Mouse (Mus musculus): ENCODE data around the gene Gm10142. TPM values are rescaled to one million over a fixed set of nuclear protein-coding genes. Genes with fewer than 3 reads are reported as not detected.

The Gm10142 gene
- polyA plus RNA-seq (2012; rRNA removed; ENCODE audit: low replicate concordance), result not detected in 2 replicates

DNA sequence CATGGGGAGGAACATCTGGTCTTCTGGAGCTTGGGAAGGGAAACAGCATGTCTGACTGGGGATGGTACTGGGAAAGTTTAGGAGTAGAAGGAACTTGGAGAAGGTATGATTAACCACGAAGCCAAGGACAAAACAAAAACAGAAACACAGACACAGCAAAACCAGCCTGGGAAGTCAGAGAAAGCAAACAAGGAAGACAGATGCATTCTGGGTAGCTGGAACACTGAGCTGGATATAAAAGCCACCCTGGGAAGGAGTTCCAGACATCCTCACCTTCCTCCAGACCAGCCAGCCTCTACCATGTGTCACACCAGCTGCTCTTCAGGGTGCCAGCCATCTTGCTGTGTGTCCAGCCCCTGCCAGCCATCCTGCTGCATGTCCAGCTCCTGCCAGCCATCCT, at the start of gene Gm10142:
Gm10142 (plus strand) TSS at position 301 of the 400 bp plus-strand sequence.

DNA sequence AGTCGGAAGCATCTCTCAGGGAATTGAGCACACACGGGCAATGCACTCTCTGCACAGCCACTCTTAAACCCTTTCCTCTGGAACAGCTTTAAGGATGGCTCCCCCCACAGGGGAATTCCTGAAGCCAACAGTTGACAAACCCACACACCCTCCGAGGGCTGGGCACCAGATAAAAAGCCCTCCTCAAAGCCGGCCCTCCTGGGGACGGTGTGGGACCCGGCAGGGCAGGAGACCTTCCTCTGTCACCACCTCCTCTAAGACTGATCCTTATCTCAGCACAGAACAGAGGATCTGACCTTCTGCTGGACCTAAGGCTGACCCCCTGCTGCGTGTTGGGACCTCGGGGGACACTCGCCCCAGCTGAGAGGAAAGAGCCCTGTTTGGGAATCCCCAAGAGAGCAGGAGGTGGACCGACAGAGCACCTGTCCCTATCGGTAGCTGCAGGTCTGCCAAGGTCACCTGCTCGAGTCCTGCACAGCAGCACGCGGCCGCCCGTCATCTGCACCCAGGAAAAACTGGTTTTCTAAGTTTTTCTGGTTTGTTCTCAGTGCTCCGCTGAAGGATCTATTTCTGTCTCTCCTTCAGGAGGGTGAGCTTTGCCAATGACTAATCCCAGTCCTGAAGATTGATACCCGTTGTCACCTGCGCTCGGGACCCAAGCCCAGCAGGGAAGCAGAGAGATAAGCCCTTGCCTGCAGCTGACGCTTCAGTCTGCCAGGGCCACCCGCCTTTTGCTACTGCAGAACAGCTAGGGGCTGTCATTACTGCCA, 29.5 kb upstream of the Gm10142 start, which contains the start of gene Tspear:
Tspear (plus strand) TSS at position 675 of the 770 bp plus-strand sequence.

GRCm38 (mm10) chr10:77690356-77690807, 25.2 kb upstream of the Gm10142 start, which contains the start of gene Gm19402:
Gene Gm19402 (minus strand): TSS chr10:77690757.

DNA sequence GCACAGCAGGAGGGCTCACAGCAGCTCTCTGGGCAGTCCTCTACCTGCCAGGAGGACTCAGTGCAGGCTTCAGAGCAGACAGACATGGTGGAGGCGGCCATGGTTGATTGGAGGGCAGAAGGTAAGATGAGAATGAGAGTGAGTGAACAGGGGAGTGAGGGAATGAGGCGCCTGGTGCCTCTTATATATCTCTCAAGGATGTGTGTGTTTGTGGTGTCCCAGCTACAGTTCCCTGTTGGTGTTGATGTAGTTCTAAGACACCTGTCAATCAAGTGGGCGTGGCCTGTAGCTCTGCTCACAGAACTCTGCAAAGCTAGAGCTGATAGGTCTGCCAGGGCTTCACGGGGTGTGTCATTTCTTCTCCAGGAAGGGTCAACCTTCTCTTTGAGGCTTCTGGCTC, 18.5 kb upstream of the Gm10142 start, which contains the start of gene Gm9508:
Gm9508 (minus strand) TSS at position 101 of the 400 bp plus-strand sequence.

DNA sequence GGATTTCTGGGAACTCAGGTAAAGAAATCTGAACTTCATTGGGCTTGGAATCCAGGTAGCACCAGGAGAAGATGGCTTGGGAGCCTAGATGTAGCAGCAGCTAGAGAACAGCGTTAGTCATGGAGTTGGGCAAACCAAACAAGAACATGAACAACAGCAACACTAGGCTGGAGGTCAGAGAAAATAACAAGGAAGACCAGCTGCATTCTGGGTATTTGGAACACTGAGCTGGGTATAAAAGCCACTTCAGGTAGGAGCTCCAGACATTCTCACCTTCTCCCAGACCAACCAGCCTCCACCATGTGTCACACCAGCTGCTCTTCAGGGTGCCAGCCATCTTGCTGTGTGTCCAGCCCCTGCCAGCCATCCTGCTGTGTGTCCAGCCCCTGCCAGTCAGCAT, 9.3 kb upstream of the Gm10142 start, which contains the start of gene Gm10272:
Gm10272 (plus strand) TSS at position 301 of the 400 bp plus-strand sequence.

DNA sequence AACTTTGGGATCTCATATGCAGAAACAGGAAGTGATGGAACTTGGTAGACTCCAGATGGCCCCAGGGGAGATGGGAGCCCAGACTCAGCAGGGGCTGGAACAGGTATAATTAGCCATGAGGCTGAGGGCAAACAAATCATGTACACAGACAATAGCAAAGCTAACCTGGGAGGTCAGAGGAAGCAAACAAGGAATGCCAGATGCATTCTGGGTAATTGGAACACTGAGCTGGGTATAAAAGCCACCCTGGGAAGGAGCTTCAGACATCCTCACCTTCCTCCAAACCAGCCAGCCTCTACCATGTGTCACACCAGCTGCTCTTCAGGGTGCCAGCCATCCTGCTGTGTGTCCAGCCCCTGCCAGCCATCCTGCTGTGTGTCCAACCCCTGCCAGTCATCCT, 4.5 kb upstream of the Gm10142 start, which contains the start of gene Gm10024:
Gm10024 (plus strand) TSS at position 301 of the 400 bp plus-strand sequence.

DNA sequence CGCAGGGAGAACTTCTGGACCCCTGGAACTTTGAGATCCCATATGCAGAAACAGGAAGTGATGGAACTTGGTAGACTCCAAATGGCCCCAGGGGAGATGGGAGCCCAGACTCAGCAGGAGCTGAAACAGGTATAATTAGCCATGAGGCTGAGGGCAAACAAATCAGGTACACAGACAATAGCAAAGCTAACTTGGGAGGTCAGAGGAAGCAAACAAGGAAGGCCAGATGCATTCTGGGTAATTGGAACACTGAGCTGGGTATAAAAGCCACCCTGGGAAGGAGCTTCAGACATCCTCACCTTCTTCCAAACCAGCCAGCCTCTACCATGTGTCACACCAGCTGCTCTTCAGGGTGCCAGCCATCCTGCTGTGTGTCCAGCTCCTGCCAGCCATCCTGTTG, 4.7 kb downstream of the Gm10142 start, which contains the start of gene Krtap12-1:
Krtap12-1 (plus strand) TSS at position 301 of the 400 bp plus-strand sequence.

GRCm38 (mm10) chr10:77726186-77726585, 10.6 kb downstream of the Gm10142 start, which contains the start of gene Gm10100:
Gene Gm10100 (plus strand): TSS chr10:77726486.

GRCm38 (mm10) chr10:77741924-77742688, 26.5 kb downstream of the Gm10142 start, which contains the start of gene Gm18596:
Gene Gm18596 (minus strand): TSS chr10:77742638.

DNA sequence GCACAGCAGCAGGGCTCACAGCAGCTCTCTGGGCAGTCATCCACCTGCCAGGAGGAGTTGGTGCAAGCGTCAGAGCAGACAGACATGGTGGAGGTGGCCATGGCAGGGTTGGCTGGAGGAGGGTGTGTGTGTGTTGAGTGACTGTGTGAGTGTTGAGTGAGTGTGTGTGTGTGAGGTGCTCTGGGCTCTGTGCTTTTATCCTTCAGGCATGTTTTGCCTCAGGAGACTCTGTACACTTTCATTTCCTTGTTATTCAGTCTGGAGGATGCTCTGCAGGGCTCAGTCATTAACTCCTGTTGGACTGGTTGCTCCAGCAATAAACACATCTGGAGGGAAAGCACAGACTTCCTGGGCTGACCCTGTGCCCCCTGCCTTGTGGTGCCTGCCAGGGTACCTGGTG, 35.6 kb downstream of the Gm10142 start, which contains the start of gene Gm9736:
Gm9736 (minus strand) TSS at position 101 of the 400 bp plus-strand sequence.

DNA sequence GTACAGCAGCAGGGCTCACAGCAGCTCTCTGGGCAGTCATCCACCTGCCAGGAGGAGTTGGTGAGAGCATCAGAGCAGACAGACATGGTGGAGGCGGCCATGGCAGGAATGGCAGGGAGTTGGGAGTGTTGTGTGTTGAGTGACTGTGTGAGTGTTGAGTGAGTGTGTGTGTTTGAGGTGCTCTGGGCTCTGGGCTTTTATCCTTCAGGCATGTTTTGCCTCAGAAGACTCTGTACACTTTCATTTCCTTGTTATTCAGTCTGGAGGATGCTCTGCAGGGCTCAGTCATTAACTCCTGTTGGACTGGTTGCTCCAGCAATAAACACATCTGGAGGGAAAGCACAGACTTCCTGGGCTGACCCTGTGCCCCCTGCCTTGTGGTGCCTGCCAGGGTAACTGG, 44.0 kb downstream of the Gm10142 start, which contains the start of gene Gm3233:
Gm3233 (minus strand) TSS at position 101 of the 400 bp plus-strand sequence.

Other genes starting within 250 kb of the Gm10142 start
- gene Fam207a, start 200.0 kb upstream of the Gm10142 start, polyA plus RNA-seq (2012; rRNA removed; ENCODE audit: low replicate concordance), result 19.1 and 32.2 TPM in 2 replicates
- gene Itgb2, start 185.6 kb upstream of the Gm10142 start, polyA plus RNA-seq (2012; rRNA removed; ENCODE audit: low replicate concordance), result 24.9 and 35.8 TPM in 2 replicates
- 234 and 258 TPM in 2 replicates for gene Pttg1ip, start 134.1 kb upstream of the Gm10142 start, polyA plus RNA-seq (2012; rRNA removed; ENCODE audit: low replicate concordance)
- gene Sumo3, start 109.7 kb upstream of the Gm10142 start, polyA plus RNA-seq (2012; rRNA removed; ENCODE audit: low replicate concordance), result 253 and 352 TPM in 2 replicates
- gene Gm49325, start 109.6 kb upstream of the Gm10142 start, polyA plus RNA-seq (2012; rRNA removed; ENCODE audit: low replicate concordance), result 0.84 TPM in 1 of 2 replicates, not detected in the other
- 60.5 and 66.2 TPM in 2 replicates for gene Ube2g2, start 93.5 kb upstream of the Gm10142 start, polyA plus RNA-seq (2012; rRNA removed; ENCODE audit: low replicate concordance)
- gene Tspear, start 29.2 kb upstream of the Gm10142 start, polyA plus RNA-seq (2012; rRNA removed; ENCODE audit: low replicate concordance), result 1.1 TPM in 1 of 2 replicates, not detected in the other
- gene Gm19402, start 25.1 kb upstream of the Gm10142 start, polyA plus RNA-seq (2012; rRNA removed; ENCODE audit: low replicate concordance), result not detected in 2 replicates
- not detected in 2 replicates for gene Gm9508, start 18.6 kb upstream of the Gm10142 start, polyA plus RNA-seq (2012; rRNA removed; ENCODE audit: low replicate concordance)
- not detected in 2 replicates for gene Gm10272, start 9.2 kb upstream of the Gm10142 start, polyA plus RNA-seq (2012; rRNA removed; ENCODE audit: low replicate concordance)
- not detected in 2 replicates for gene Gm10024, start 4.3 kb upstream of the Gm10142 start, polyA plus RNA-seq (2012; rRNA removed; ENCODE audit: low replicate concordance)
- not detected in 2 replicates for gene Krtap12-1, start 4.8 kb downstream of the Gm10142 start, polyA plus RNA-seq (2012; rRNA removed; ENCODE audit: low replicate concordance)
- not detected in 2 replicates for gene Gm10100, start 10.7 kb downstream of the Gm10142 start, polyA plus RNA-seq (2012; rRNA removed; ENCODE audit: low replicate concordance)
- not detected in 2 replicates for gene Gm18596, start 26.8 kb downstream of the Gm10142 start, polyA plus RNA-seq (2012; rRNA removed; ENCODE audit: low replicate concordance)
- gene Gm9736, start 35.5 kb downstream of the Gm10142 start, polyA plus RNA-seq (2012; rRNA removed; ENCODE audit: low replicate concordance), result not detected in 2 replicates
- not detected in 2 replicates for gene Gm3233, start 43.9 kb downstream of the Gm10142 start, polyA plus RNA-seq (2012; rRNA removed; ENCODE audit: low replicate concordance)
- not detected in 2 replicates for gene Gm3238, start 55.5 kb downstream of the Gm10142 start, polyA plus RNA-seq (2012; rRNA removed; ENCODE audit: low replicate concordance)
- not detected in 2 replicates for gene Gm7138, start 61.1 kb downstream of the Gm10142 start, polyA plus RNA-seq (2012; rRNA removed; ENCODE audit: low replicate concordance)
- not detected in 2 replicates for gene Gm3250, start 66.7 kb downstream of the Gm10142 start, polyA plus RNA-seq (2012; rRNA removed; ENCODE audit: low replicate concordance)
- not detected in 2 replicates for gene Gm7137, start 72.4 kb downstream of the Gm10142 start, polyA plus RNA-seq (2012; rRNA removed; ENCODE audit: low replicate concordance)
- not detected in 2 replicates for gene Gm9639, start 79.3 kb downstream of the Gm10142 start, polyA plus RNA-seq (2012; rRNA removed; ENCODE audit: low replicate concordance)
- gene Gm19668, start 83.3 kb downstream of the Gm10142 start, polyA plus RNA-seq (2012; rRNA removed; ENCODE audit: low replicate concordance), result not detected in 2 replicates
- gene Gm9507, start 96.0 kb downstream of the Gm10142 start, polyA plus RNA-seq (2012; rRNA removed; ENCODE audit: low replicate concordance), result not detected in 2 replicates
- gene Gm2696, start 98.9 kb downstream of the Gm10142 start, polyA plus RNA-seq (2012; rRNA removed; ENCODE audit: low replicate concordance), result not detected in 2 replicates
- gene Krtap10-4, start 111.3 kb downstream of the Gm10142 start, polyA plus RNA-seq (2012; rRNA removed; ENCODE audit: low replicate concordance), result not detected in 2 replicates
- not detected in 2 replicates for gene Krtap10-10, start 120.1 kb downstream of the Gm10142 start, polyA plus RNA-seq (2012; rRNA removed; ENCODE audit: low replicate concordance)
- gene Gm36176, start 131.0 kb downstream of the Gm10142 start, polyA plus RNA-seq (2012; rRNA removed; ENCODE audit: low replicate concordance), result not detected in 2 replicates
- not detected in 2 replicates for gene Gm10318, start 137.1 kb downstream of the Gm10142 start, polyA plus RNA-seq (2012; rRNA removed; ENCODE audit: low replicate concordance)
- gene Gm3285, start 146.2 kb downstream of the Gm10142 start, polyA plus RNA-seq (2012; rRNA removed; ENCODE audit: low replicate concordance), result not detected in 2 replicates
- 7.8 and 12.9 TPM in 2 replicates for gene Lrrc3, start 186.7 kb downstream of the Gm10142 start, polyA plus RNA-seq (2012; rRNA removed; ENCODE audit: low replicate concordance)